Mouse (Mus musculus) liver, embryonic 15.5 days (tissue): ENCODE measurements around the gene Paqr7. TPM values are rescaled to one million over a fixed set of nuclear protein-coding genes. Genes with fewer than 3 reads are reported as not detected.

Experiments used
- ATAC-seq: fragments of 200-750 bp; cut with Nextera tagmentation; 2 replicates; pipeline ENCODE4 v1.8.0; 2017; ENCODE audit warnings: moderate number of reproducible peaks, mild to moderate bottlenecking, moderate library complexity; ENCODE audit not compliant: insufficient read depth
- H3K27ac ChIP-seq: fragments of 300-500 bp; sonication (generic); replicated peaks from 2 replicates; pipeline ENCODE4 v1.5.1; 2015; ENCODE audit warnings: mild to moderate bottlenecking, inconsistent platforms
- H3K27me3 ChIP-seq: fragments of 300-500 bp; sonication (generic); 2 replicates; pipeline ENCODE4 v1.6.1; 2015; ENCODE audit warnings: mild to moderate bottlenecking, inconsistent platforms
- H3K36me3 ChIP-seq: fragments of 300-500 bp; sonication (generic); replicated peaks from 2 replicates; pipeline ENCODE4 v1.6.1; 2015; ENCODE audit warnings: moderate library complexity, mild to moderate bottlenecking, inconsistent platforms
- H3K4me1 ChIP-seq: fragments of 300-500 bp; sonication (generic); replicated peaks from 2 replicates; pipeline ENCODE4 v1.6.1; 2015; ENCODE audit warnings: inconsistent platforms
- H3K4me2 ChIP-seq: fragments of 300-500 bp; sonication (generic); 2 replicates; pipeline ENCODE4 v1.6.1; 2015; ENCODE audit warnings: moderate library complexity, mild to moderate bottlenecking, inconsistent platforms
- H3K4me3 ChIP-seq: fragments of 300-500 bp; sonication (generic); replicated peaks from 2 replicates; pipeline ENCODE4 v1.5.1; 2015; ENCODE audit warnings: mild to moderate bottlenecking, inconsistent platforms
- H3K9ac ChIP-seq: fragments of 300-500 bp; sonication (generic); 2 replicates; pipeline ENCODE4 v1.6.1; 2015; ENCODE audit warnings: moderate library complexity, mild to moderate bottlenecking, inconsistent platforms
- H3K9me3 ChIP-seq: fragments of 300-500 bp; sonication (generic); replicated peaks from 2 replicates; pipeline ENCODE4 v1.6.1; 2016; ENCODE audit warnings: inconsistent platforms
- WGBS: fragments of 180-500 bp; shearing (Covaris S2); methylation state at CpG from one replicate; pipeline ENCODE4 v1.1.7; 2015; ENCODE audit warnings: mixed read lengths; ENCODE audit not compliant: insufficient replicate concordance; 5-methylcytosine and 5-hydroxymethylcytosine counted together
- polyA plus RNA-seq: library from polyadenylated mRNA; unstranded; fragments of >200 nt; fragmentation: Nextera tagmentation; extraction: Ambion mirVana; gene quantifications from 2 replicates; pipeline ENCODE4 v1.2.1, GENCODE M21; 2015

The Paqr7 gene
- polyA plus RNA-seq, 1 experiment from 2014 or later: 7.8 TPM

DNA sequence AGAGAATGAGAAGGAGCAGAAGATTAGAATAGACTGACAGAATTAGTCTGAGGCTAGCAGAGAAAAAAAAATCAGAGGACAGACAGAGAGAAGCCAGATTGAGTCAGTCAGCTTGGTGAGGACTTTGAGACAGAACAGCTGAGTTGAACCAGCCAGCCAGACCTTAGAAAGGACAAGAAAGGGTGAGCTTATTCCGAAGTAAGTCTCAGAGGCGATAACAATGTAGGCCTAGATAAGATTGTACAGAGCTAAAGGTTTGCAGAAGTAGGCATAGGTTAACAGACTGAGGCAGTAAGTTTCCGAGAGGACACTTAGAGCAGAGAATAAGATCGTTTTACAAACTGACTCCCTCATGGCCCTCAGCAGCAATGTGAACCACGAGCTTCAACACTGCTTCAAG, 35.2 kb upstream of the Paqr7 start:
- Histone ChIP-seq H3K27ac (no peak overlapping the region), H3K4me2 (no peak overlapping the region), H3K27me3 (peaks cover 2% of the 10 kb centered on the region), H3K4me1 (peaks cover 21% of the 10 kb centered on the region), H3K9me3 (no peaks in the 10 kb centered on the region), H3K36me3 (no peaks in the 10 kb centered on the region), H3K4me3 (no peak overlapping the region), H3K9ac (no peak overlapping the region)
- ATAC-seq: no peak
- 56% methylated on average over 5 of the region's 5 CpGs for WGBS

DNA sequence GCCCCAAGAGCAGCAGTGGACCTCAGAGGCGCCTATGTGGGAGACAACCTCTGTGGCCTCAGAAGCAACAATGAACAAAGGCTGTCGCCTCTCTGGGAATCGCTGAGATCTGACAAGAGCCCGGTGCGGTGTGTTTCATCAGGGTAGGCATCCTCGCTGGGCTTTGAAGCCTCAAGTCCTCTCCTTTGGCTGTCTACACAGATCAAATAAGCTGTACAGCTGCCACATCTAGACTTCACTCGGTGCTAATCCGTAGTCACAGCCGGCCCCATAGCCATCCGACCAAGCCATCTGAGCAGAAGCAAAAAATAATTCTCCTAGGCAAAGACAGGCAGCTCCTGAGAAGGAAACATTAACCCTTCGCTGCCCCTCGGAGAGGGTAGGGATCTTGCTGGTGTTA, 30.7 kb upstream of the Paqr7 start:
- Histone ChIP-seq H3K9ac (no peak overlapping the region), H3K27ac (no peak overlapping the region), H3K36me3 (peaks cover 9% of the 10 kb centered on the region), H3K4me3 (no peak overlapping the region), H3K4me1 (peaks cover 36% of the 10 kb centered on the region), H3K27me3 (no peaks in the 10 kb centered on the region; the same call in 1 of the 2 replicates), H3K4me2 (no peak overlapping the region), H3K9me3 (no peaks in the 10 kb centered on the region)
- ATAC-seq: no peak
- 60% methylated on average over 12 of the region's 12 CpGs for WGBS

DNA sequence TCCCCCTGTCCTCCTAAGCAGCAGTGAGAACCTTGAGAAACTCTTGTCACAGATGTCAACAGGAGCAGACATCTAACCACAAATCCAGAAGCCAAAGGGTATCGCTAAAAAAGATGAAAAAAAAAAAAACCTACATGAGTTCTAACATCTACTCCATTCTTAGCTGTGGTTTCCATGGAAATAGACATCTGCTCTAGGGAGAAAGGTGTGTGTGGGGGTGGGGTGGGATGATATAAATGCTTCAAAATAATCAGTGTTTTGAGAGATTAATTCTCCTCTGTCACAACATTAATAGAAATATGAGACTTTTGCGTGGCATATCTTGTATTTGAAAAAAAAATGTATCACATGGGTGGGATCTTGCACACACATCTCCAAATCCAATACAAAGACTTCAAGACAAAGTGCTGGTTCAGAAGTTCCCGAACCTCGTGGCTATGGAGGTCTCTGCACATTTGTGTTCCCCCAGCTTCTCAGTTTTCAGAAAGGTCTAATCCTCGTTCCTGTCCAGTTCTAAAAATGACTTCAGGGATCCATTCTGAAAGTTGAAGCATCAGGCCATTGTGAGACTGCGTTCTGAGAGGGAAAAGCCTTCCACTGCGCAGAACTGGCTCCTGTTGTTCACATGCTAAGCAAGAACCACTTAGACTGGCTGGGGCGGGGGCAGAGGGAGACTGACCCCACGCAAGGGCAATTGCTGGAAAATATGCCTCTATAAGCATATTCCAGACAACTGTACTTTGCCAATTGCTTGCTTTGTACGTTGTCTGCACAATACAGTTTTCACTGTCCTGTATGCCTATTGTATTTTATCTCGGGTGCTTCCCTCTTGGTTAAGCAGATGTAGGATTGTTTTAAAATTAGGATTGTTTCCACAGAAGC, 29.9 kb upstream of the Paqr7 start:
- Histone ChIP-seq H3K9me3 (no peaks in the 10 kb centered on the region), H3K9ac (no peak overlapping the region), H3K4me2 (peak overlapping the region; percentile 98), H3K36me3 (peaks cover 17% of the 10 kb centered on the region), H3K27me3 (no peaks in the 10 kb centered on the region; the same call in 1 of the 2 replicates), H3K4me3 (no peak overlapping the region), H3K4me1 (peaks cover 40% of the 10 kb centered on the region), H3K27ac (no peak overlapping the region)
- ATAC-seq: no peak
- 60% methylated on average over 11 of the region's 11 CpGs for WGBS

DNA sequence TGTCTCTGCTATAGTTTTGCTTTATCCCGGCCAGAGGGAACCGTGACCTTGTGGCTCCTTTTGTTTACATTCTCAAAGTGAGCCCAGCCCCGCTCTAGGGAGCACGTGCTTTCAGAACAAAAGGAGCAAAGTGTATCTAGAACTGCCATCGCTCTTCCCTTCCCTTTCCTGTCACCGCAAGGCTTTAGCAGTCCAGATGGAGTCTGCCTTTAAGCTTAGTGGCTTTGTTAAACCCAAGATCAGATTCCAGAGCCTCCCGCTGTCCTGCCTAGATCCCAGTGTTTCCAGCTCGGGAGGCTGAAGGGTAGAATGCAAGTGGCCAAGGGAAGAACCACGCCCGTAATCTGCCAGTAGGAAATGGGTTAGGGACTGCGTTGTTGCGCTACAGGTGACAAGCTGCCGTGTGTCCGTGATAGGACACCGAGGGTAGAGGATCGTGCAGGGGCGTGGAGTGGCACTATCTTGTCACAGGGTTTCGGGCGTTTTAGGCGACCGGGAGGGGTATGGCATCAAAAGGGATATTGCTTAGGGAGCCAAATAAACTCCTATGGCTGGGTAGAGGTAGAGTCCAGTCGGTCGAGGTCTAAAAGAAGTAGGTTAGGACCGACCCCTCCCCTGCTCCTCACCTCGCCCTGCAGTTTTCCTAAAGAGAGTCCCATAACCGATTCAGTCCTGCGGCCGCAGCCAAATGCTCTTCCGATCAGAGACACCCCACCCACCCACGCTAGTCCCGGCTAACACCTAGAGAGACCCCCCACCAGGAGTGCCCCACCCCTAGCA, 28.9 kb upstream of the Paqr7 start:
- Histone ChIP-seq H3K9me3 (no peaks in the 10 kb centered on the region), H3K4me1 (peaks cover 40% of the 10 kb centered on the region), H3K4me3 (peak overlapping the region; percentile 81), H3K27ac (peak overlapping the region; percentile 93), H3K4me2 (peak overlapping the region; percentile 98), H3K27me3 (no peaks in the 10 kb centered on the region; the same call in 1 of the 2 replicates), H3K36me3 (peaks cover 26% of the 10 kb centered on the region), H3K9ac (peak overlapping the region; percentile 90)
- ATAC-seq: peak; percentile 56
- under 1% methylated on average over 31 of the region's 31 CpGs for WGBS

DNA sequence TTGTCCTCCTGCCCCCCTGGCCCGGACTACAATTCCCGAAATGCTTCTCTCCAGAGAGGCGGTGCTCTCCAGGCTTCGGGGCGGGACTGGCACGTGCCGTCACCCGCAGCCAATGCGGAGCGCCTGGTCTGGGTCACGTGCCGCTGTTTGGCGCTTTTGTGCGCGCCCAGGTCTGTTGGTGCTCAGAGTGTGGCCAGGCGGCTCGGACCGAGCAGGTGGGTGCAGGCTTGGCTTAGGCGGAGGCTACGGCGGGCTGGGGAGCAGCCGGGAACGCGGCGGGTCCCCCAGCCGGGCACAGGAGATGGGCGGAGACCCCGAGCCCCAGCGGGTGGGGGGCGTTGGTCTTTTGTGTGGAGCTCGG, 28.3 kb upstream of the Paqr7 start, which contains the start of gene Stmn1:
TSS of gene Stmn1 (plus strand) at position 106 of the 361 bp plus-strand sequence.
- WGBS: under 1% methylated on average over 30 of the region's 31 CpGs
- peak within 1 kb of the TSS; percentile 93 for H3K27ac ChIP-seq
- peak; percentile 91 for ATAC-seq
- H3K27me3 ChIP-seq: no peaks in the 10 kb centered on the region; the same call in 1 of the 2 replicates
- H3K9ac ChIP-seq: peak within 1 kb of the TSS; percentile 90
- H3K36me3 ChIP-seq: peaks cover 32% of the 10 kb centered on the region
- peak within 1 kb of the TSS; percentile 98 for H3K4me2 ChIP-seq
- H3K4me1 ChIP-seq: peaks cover 40% of the 10 kb centered on the region
- no peaks in the 10 kb centered on the region for H3K9me3 ChIP-seq
- peak within 1 kb of the TSS; percentile 81 for H3K4me3 ChIP-seq

DNA sequence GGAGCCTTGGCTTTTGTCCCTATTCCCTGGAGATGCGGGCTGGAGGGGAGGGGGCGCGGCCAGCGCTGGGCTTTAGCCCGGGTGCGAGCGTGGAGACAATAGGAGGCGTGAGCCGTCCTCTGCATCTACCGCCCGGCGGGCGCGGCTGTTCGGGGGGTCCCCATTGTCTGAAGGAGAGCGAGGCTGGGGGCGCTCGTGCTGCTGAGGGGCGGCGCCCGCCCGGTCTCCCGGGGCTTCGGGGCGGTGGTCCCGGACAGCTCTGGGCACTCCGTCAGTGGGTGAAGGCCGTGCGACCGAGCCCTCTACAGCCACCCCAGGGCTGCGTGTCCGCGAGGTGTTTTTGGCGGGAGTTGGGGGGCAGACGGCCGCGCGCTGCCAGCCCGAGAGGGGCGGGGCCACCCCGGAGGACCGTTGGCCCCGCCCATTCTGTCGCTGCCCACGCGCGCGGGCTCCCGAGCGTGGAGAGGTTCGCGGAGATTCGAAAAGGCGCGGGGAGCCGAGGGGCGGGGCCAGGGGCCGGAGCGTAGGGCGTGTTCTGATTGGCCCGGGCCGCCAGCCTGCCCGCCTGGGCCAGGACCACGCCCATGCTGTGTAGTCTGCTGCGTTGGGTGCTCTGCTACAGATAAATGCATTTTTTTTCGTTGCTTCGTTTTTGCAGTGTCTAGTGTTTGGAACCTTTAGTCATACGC, 27.8 kb upstream of the Paqr7 start:
- peaks cover 40% of the 10 kb centered on the region for H3K4me1 ChIP-seq
- no peaks in the 10 kb centered on the region for H3K9me3 ChIP-seq
- H3K36me3 ChIP-seq: peaks cover 34% of the 10 kb centered on the region
- H3K9ac ChIP-seq: peak overlapping the region; percentile 90
- WGBS: under 1% methylated on average over 68 of the region's 68 CpGs
- peak overlapping the region; percentile 93 for H3K27ac ChIP-seq
- no peaks in the 10 kb centered on the region; the same call in 1 of the 2 replicates for H3K27me3 ChIP-seq
- ATAC-seq: peak; percentile 79
- H3K4me2 ChIP-seq: peak overlapping the region; percentile 98
- peak overlapping the region; percentile 81 for H3K4me3 ChIP-seq

DNA sequence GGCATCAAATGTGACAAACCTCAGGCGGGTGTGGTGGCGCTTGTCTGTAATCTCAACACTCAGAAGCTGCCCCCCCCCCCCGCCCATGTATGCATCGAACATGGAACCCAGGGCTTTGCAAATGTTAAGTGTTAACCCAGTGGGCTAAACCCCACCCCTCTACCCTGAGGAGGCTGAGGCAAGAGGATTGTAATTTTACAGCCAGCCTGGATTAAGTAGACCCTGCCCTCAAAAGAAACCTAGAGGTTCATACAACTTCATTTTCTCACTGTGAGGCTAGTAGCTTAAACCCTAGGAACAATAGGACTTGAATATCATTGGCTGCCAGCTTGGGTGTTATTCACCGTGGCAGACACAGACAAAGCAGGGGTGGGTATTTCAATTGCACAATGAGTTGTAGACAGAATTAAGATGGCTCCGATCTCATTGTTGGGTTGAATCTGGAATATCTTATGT, 27.1 kb upstream of the Paqr7 start:
- Histone ChIP-seq H3K36me3 (peaks cover 40% of the 10 kb centered on the region), H3K27ac (peak overlapping the region; percentile 93), H3K4me1 (peaks cover 37% of the 10 kb centered on the region), H3K27me3 (no peaks in the 10 kb centered on the region; the same call in 1 of the 2 replicates), H3K4me3 (peak overlapping the region; percentile 81), H3K9me3 (no peaks in the 10 kb centered on the region), H3K9ac (peak overlapping the region; percentile 58), H3K4me2 (peak overlapping the region; percentile 98)
- peak; percentile 26 for ATAC-seq
- 20% methylated on average over 6 of the region's 6 CpGs for WGBS

DNA sequence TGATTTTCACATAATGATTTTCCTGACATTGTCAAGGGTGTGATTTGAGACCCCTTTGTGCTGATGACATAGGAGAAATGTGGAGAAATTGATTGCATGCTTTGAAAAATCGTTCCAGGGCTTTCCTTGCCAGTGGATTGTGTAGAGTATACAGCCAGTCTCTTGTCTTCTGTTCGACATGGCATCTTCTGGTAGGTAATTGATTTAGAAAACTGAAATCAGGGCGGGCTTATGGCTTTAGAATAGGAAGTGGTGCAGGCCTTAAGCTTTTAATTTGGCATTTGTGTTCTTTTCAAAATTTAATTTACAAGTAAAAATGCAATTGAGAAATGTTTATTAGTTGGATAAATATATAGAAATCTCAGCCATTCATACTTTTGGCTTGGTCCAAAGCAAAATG, 26.5 kb upstream of the Paqr7 start:
- no peak for ATAC-seq
- Histone ChIP-seq H3K4me2 (peak overlapping the region; percentile 98), H3K27me3 (no peaks in the 10 kb centered on the region; the same call in 1 of the 2 replicates), H3K36me3 (peaks cover 46% of the 10 kb centered on the region), H3K4me1 (peaks cover 31% of the 10 kb centered on the region), H3K4me3 (peak overlapping the region; percentile 81), H3K9ac (peak overlapping the region; percentile 20; the same call in 1 of the 2 replicates), H3K9me3 (no peaks in the 10 kb centered on the region), H3K27ac (peak overlapping the region; percentile 93; the same call in 1 of the 2 replicates)
- 77% methylated on average over 3 of the region's 3 CpGs for WGBS

DNA sequence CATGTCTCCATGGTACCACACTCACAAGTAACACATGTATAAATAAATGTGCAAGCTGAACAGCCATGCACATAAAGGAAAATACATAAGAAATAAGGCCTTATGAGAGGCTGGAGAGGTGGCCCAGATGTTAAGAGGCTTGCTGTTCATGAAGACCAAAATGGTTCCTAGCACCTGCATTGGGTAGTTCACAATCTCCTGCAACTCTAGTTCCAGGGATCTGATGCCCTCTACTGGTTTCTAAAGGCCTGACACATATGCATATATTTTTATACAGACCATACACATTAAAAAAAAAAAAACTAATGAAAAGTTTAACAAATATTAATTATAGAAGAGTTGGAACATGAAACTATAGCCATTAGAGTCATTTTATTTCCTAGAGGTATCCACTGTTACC, 25.0 kb upstream of the Paqr7 start:
- H3K4me3 ChIP-seq: no peak overlapping the region
- no peak overlapping the region for H3K9ac ChIP-seq
- H3K27me3 ChIP-seq: no peaks in the 10 kb centered on the region
- no peak overlapping the region for H3K27ac ChIP-seq
- H3K36me3 ChIP-seq: peaks cover 61% of the 10 kb centered on the region
- H3K9me3 ChIP-seq: no peaks in the 10 kb centered on the region
- H3K4me1 ChIP-seq: peaks cover 33% of the 10 kb centered on the region
- no peak overlapping the region for H3K4me2 ChIP-seq
- no peak for ATAC-seq

DNA sequence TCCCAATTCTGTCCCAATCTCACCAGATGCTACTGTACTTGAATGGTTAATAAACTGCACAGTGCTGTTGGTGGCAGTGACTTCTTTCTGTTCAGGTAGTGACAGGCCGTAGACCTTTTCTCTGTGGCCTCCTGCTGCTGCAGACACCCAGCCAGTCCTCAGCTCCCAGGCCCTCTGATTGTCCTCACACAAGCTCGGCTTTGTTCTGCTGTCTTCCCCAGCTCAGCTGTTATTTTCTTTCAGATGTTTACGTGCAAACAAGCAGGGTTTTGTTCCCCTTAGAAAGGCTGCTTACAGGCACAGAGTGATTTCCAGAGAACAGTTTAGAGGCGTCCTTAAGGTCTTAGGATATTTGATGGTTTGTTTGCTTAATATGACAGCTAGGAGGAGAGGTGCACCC, 22.7 kb upstream of the Paqr7 start:
- 77% methylated on average over 4 of the region's 4 CpGs for WGBS
- H3K4me3 ChIP-seq: no peak overlapping the region

More for the DNA sequence above, 22.7 kb upstream of the Paqr7 start:
- Histone ChIP-seq H3K4me1 (peaks cover 31% of the 10 kb centered on the region), H3K36me3 (peaks cover 68% of the 10 kb centered on the region), H3K27me3 (no peaks in the 10 kb centered on the region), H3K9me3 (no peaks in the 10 kb centered on the region), H3K4me2 (no peak overlapping the region), H3K9ac (no peak overlapping the region), H3K27ac (no peak overlapping the region)
- no peak for ATAC-seq
